Mouse (Mus musculus) retina, adult 2 months (tissue): ENCODE data around the gene Dnase1l3.
A peak's percentile ranks its signal among the peaks of the same experiment; 100 is the strongest.

Experiments
- DNase-seq: peaks from one replicate; pipeline ENCODE4 v3.0.0-alpha.2; 2012; ENCODE audit warnings: low read depth, low spot score

Dnase1l3 gene

DNA sequence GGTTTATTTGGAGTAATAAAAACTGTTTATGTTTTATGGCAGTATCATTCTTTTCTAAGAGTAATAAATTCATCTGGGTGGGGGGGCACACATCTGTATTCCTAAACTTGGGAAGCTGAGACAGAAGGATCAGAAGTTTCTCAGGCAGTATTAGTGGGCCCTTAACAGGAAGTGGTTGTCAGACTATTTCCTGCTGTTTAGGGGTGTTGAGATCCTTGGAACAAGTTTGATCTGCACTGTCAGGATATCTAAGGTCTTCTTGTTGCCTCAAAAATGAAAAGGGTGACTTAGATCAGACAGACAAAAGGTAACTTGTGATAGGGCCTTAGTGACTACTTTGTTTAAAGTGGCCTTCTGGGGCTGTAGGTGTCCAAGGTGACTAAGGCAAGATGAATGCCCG, 16.2 kb downstream of the Dnase1l3 start:
- no peak for DNase-seq

GRCm38 (mm10) chr14:7977471-7977870, 16.9 kb downstream of the Dnase1l3 start:
- DNase-seq = no peak

DNA sequence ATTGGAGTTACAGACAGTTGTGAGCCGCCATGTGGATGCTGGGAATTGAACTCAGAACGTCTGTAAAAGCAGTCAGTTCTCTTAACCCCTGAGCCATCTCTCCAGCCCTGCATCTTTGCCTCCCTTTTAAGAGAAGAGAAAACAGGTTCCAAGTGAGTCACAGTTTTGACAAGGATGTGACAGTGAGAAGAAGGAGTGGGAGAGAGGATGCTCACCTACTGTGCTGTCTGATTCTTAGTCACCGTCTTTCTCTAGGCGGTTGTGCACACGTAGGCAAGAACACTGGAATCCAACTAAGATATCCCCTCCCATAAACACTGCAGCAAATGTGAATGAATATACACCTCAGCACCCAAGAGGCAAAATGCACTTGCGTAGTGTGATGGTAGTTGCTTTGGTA, 19.2 kb downstream of the Dnase1l3 start:
- DNase-seq = no peak

DNA sequence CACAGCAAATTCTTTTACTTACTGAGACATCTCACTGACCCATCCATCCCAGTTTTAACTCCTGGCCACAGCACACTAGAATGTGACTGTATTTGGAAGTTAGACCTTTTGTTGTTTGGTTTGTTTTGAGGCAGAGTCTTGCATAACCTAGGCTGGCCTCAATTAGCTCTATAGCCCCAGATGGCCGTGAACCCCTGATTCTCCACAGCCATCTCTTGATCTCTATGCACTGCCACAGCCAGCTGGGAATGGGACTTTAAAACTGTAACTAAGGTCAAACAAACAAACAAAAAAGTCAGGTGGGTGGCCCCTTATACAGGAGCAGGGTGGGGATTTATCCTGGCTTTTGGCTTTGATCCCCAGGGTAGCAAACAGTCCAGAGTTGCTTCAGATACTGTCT, 19.7 kb downstream of the Dnase1l3 start:
- DNase-seq = no peak

DNA sequence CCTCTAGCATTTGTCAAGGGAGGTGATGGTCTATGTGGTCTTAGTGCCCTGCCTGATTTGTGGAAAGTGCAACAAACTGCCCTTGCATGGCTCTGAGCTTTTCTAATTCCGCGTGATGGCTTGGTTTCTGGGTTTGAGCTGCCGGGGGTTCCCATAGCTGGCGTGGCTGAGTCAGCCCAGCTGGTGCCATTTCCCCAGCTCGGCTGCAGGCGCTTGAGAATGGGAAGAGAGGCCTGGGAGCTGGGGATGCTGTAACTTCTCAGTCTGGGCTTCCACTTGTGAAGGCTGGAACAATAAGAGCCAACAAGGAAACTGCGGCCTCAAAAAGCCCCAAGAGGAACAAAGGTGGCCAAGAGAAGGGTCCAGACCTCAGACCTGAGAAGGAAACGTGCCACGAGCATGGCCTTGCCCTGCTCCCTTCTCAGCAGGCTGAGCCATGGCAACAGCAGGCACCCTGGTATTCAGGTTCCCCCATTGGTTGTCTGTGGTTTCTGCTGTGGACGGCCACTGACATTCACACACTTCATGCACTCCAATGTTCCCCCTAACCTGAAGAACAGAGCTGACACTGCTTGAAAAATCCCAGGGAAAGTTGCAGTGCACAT, 22.4 kb downstream of the Dnase1l3 start:
- DNase-seq = no peak

DNA sequence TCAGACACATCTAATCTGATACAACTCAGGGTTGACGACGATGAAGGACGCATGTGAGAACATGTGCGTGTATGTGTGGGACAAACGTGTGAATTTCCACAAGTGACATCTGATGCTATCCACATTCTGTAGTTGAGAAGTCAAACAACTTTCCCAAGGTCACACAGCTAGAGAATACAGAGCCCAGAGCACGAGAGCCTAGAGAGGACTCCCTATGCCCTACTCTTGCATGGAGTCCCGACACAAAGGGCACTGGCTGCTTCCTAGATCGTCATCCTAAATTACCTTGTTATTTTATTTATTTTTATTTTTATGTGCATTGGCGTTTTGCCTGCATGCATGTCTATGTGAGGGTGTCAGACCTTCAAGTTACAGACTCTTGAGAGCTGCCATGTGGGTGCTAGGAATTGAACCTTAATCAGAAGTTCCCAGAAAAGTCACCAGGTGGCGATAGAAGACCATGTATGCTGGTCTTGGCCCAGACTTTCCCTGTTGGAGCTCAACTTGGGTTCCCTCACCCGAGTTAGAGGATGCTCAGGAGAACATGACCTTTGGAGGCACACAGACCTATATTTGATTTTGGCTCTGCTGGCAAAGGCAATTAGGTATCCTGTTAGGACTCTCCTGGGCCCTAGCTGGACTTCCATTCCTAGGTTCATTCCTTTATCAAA, 30.0 kb downstream of the Dnase1l3 start:
- DNase-seq = peak; percentile 53

GRCm38 (mm10) chr14:7963160-7963559, 31.2 kb downstream of the Dnase1l3 start:
- no peak for DNase-seq

- DNase-seq = no peak
Measured at GRCm38 (mm10) chr14:7962626-7963025, 31.7 kb downstream of the Dnase1l3 start.

- no peak for DNase-seq
Measured at GRCm38 (mm10) chr14:7961714-7962113, 32.7 kb downstream of the Dnase1l3 start.

- no peak for DNase-seq
Measured at GRCm38 (mm10) chr14:7960616-7961015, 33.8 kb downstream of the Dnase1l3 start.

GRCm38 (mm10) chr14:7957049-7957448, 37.3 kb downstream of the Dnase1l3 start, which contains the start of gene Gm45521:
Gene Gm45521 (plus strand): TSS chr14:7957288.
- DNase-seq = no peak

- no peak for DNase-seq
Measured at GRCm38 (mm10) chr14:7956427-7956826, 37.9 kb downstream of the Dnase1l3 start.

DNA sequence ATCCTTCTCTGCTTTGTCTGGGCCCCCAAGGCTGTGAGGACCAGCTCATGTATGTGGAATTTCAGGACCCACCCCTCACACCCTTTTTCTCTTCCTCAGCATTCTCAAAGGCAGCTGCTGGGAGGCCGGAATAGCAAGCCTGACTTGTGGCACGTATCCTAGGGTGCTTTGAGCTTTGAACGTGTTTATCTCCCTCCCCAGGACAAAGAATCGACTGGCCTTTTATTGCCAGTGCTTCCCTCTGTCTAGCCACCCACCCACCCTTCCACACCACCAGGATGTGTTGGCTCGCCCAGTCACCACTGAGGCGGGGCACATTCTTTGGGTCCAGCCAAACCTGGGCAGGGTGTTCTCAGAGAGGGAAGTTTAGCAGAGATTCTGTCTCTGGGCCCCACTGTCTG, 40.3 kb downstream of the Dnase1l3 start:
- DNase-seq = no peak

DNA sequence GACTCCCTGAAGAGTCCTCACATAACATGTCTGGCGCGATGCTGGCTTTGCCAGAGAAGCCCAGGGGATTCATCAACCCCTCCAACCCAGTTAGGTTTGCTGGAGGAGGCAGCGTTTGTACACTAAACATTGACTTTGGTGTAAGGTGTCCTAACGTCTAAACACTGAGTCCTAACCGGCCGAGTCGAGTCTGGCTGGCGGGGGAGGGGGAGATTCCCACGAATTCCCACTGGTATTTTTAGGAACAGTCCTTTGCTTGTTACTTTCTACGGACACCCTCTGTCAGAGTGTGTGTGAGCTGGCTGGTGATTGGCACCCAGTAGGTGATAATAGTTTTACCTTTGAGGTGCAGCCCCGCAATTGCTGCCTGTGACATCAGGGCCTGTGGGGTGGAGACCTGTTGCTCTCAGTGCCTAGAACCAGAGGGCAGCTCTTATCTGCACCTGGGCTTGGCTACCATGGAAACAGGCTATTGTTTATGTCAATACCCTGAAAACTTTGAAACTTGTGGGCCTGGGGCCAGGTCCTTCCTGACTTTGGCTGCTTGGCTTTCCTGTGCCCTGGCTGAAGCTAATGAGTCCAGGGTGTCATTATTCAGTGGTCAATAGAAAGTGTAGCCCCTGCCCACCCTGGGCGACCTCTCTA, 41.6 kb downstream of the Dnase1l3 start:
- DNase-seq = no peak

DNA sequence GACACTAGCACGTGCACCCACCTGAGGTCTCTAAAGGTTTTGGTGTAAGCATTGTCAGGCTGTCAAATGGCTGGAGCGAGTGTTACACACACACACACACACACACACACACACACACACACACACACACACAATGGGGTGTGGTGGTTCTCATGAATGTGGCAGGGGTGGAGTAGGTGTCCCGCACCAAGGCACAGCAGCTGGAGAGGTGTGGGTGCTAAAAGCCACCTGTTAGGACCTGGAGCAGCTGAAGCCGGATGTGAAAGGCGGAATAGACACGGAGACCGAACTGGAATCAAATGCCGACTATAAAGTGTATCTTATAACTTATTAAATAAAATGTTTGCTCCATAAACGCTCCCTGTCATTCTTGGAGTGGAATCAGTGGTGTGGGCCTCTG, 43.1 kb downstream of the Dnase1l3 start:
- DNase-seq = no peak

GRCm38 (mm10) chr14:7945261-7945660, 49.1 kb downstream of the Dnase1l3 start:
- DNase-seq = no peak

DNA sequence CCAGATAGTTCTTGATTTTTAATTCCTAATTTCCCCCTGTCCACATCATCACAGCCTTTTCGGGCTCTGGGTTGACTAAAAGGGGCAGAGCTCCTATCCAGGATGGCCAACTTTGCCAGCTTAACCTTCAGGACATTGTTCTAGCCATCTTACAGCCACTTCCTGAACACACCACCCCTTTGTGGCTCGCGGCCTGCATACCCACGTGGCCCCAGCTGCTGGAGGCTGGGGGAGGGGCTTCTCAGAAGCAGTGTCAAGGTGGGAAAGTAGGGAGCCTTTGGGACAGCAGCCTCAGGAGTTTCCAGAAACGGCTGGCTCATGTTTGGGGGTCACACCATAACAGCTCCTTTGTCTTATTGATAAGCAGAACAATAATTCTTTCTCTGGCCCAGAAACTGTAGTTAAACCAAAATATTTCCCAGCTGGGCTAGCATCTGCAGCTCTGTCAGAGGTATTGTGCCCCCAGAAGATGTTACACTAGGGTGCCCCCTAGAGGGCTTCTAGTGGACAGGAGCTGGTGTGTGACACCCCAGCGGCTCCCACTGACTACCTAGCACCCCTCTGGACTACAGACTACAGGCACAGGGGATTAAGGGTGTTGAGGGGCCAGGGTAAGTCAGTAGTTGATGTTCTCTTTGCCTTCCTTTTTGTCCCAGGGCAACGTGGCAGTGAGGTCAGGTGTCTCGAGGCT, 49.9 kb downstream of the Dnase1l3 start:
- DNase-seq = no peak

DNA sequence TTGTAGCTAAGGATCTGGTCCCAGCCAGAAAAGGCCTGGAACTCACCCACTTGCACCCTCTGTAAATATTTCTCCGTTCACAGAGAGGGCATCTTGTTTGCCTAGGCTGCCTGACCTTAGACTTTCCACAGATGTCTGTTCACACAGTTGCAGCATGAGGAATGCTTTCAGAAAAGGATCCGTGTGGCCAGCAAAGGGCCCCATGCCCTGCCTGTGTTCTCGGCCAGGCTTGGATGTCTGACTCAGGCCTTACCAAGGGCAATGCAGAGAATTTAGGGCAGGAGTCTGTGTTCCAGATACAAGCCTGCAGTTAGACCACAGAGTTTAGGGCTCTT, 50.6 kb downstream of the Dnase1l3 start:
- no peak for DNase-seq

DNA sequence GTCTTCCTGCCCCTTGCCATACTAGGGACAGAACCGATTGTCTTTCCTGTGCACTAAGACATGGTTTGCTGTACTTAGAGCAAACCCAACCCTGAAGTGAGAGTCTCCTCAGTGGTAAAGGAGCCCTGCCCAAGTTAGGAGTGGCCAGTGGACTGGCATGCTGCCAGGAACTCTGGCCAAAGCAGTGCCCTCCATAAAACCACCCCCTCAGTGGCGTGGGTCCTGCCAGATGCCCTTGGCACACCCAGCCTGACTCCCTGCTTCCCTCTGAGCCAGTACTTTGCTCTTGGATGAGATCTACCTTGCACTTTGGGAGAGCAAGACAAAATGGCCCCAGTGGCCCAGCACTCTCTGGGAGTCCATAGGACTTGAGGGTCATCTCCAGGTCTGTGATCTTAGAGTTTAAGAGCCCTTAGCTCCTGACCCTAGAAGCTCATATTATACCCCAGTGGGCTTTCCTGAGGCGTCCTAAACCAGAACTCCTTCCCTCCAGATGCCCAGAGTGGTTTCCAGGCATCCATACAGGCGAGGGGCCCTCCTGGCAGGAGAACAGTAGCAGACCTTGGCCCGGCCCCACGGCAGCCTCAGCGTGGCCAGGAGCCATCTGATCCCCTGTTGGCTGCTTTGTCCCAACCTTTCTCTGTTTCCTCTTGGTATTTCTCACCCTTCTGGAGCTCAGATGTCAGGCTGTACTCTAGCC, 51.1 kb downstream of the Dnase1l3 start:
- no peak for DNase-seq

- no peak for DNase-seq
Measured at GRCm38 (mm10) chr14:7941413-7941812, 53.0 kb downstream of the Dnase1l3 start.

DNA sequence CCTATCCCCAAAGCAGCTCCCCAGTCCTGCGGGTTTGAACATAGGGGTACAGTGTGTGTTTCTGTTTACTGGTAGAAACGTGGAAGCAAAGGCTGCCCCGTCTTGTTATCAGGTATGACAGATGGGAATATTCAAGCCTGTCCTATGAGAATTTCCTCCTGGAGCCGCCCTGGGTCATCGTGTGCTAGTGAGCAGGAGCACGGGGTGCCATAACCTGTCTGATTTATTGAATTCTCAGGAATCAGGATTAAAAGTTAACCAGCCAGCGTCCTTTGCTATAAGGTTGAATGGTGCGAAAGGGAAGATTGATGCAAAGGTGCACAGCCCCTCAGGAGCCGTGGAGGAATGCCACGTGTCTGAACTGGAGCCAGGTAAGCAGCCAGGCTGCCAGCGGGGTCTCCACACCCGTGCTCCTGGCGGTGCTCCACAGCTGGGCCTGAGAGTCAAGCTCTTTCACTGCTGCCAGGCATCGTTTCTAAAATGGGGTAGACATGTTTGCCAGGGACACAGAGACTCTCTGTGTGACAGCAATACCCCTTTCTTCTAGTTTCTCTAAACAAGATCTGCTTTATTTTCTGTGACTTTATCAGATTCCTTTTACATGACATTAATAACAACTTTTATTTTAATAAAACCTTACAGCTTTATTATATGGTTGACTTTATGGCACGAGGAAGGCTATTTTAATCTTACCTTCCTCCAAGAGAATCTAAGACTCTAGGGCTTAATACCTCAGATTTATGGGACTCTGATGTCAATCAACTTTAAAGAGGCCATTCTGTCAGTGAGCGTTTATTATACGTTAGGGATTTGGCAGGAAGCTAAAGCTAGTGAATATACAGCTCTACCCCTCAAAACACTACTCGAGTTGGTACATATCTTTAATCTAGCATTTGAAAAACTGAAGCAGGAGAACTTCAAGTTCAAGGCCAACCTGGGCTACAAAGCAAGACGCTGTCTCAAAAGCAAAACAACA, 55.3 kb downstream of the Dnase1l3 start:
- DNase-seq = no peak
